Mouse (Mus musculus) kidney, adult 18-20 months (tissue): ENCODE measurements around the gene Islr2.
"Not testable (repeated sequence)": the region's sequence is repeated elsewhere in the genome, so short reads cannot be mapped to it uniquely, and the experiment has no call there.

Experiments
- DNase-seq: peaks from one replicate; pipeline ENCODE4 v3.0.0; 2021

Gene Islr2

GRCm38 (mm10) chr9:58203516-58204447 is at the start of gene Islr2, which contains the start of gene Islr:
Gene Islr2 (minus strand): TSS chr9:58204319.
Gene Islr (minus strand): TSS chr9:58204306.
- DNase-seq: peak; percentile 76

GRCm38 (mm10) chr9:58253805-58254122 is 49.6 kb upstream of the Islr2 start:
- DNase-seq: not testable (repeated sequence)

- peak; percentile 96 for DNase-seq
Observed at GRCm38 (mm10) chr9:58253033-58253804, 49.1 kb upstream of the Islr2 start, which contains the start of gene Stoml1. Gene Stoml1 (plus strand): TSS chr9:58253164.

- DNase-seq: not testable (repeated sequence)
Observed at GRCm38 (mm10) chr9:58250730-58251129, 46.6 kb upstream of the Islr2 start.

- no peak for DNase-seq
Observed at GRCm38 (mm10) chr9:58250322-58250721, 46.2 kb upstream of the Islr2 start.

- DNase-seq: peak; percentile 85
Observed at GRCm38 (mm10) chr9:58249592-58250192, 45.6 kb upstream of the Islr2 start, which contains the start of gene Pml. Gene Pml (minus strand): TSS chr9:58249786.

GRCm38 (mm10) chr9:58248746-58249413 is 44.8 kb upstream of the Islr2 start:
- no peak for DNase-seq

GRCm38 (mm10) chr9:58247064-58247759 is 43.1 kb upstream of the Islr2 start:
- peak; percentile 86 for DNase-seq

- no peak for DNase-seq
Observed at GRCm38 (mm10) chr9:58246083-58246591, 42.0 kb upstream of the Islr2 start.

GRCm38 (mm10) chr9:58243696-58244095 is 39.6 kb upstream of the Islr2 start:
- no peak for DNase-seq

GRCm38 (mm10) chr9:58242696-58243095 is 38.6 kb upstream of the Islr2 start:
- no peak for DNase-seq

GRCm38 (mm10) chr9:58241780-58242485 is 37.8 kb upstream of the Islr2 start:
- DNase-seq: peak; percentile 63

- no peak for DNase-seq
Observed at GRCm38 (mm10) chr9:58234502-58235015, 30.4 kb upstream of the Islr2 start.

- no peak for DNase-seq
Observed at GRCm38 (mm10) chr9:58232374-58232773, 28.3 kb upstream of the Islr2 start.

GRCm38 (mm10) chr9:58231746-58232145 is 27.6 kb upstream of the Islr2 start:
- no peak for DNase-seq

GRCm38 (mm10) chr9:58228777-58229466 is 24.8 kb upstream of the Islr2 start:
- DNase-seq: peak; percentile 56

- DNase-seq: peak; percentile 62
Observed at GRCm38 (mm10) chr9:58225915-58226913, 22.1 kb upstream of the Islr2 start.

- DNase-seq: no peak
Observed at GRCm38 (mm10) chr9:58224356-58224755, 20.2 kb upstream of the Islr2 start.
